Mouse (Mus musculus) granulocyte monocyte progenitor cell, adult 5-6 weeks (primary cell): ENCODE results near the gene Epb41l5. TPM values are rescaled to one million over a fixed set of nuclear protein-coding genes. Genes with fewer than 3 reads are reported as not detected.
A peak's percentile ranks its signal among the peaks of the same experiment; 100 is the strongest.

Experiments
- ATAC-seq: replicated peaks from 2 replicates; pipeline ENCODE4 v1.8.0; 2016; ENCODE audit warnings: mild to moderate bottlenecking, moderate TSS enrichment, inconsistent platforms; ENCODE audit not compliant: poor library complexity, severe bottlenecking
- total RNA-seq, 2 experiments: library from RNA; stranded (forward) in 1 of 2; stranded (reverse) in 1 of 2; fragments of 200-712, 200-1000 nt in 1 of 2; fragments of >200 nt in 1 of 2; fragmentation: Nextera tagmentation in 1 of 2; gene quantifications; 2 replicates each; pipeline ENCODE4 v1.2.3; 2014 to 2017

Epb41l5 gene
- total RNA-seq, 2 experiments from 2014 or later = not detected

DNA sequence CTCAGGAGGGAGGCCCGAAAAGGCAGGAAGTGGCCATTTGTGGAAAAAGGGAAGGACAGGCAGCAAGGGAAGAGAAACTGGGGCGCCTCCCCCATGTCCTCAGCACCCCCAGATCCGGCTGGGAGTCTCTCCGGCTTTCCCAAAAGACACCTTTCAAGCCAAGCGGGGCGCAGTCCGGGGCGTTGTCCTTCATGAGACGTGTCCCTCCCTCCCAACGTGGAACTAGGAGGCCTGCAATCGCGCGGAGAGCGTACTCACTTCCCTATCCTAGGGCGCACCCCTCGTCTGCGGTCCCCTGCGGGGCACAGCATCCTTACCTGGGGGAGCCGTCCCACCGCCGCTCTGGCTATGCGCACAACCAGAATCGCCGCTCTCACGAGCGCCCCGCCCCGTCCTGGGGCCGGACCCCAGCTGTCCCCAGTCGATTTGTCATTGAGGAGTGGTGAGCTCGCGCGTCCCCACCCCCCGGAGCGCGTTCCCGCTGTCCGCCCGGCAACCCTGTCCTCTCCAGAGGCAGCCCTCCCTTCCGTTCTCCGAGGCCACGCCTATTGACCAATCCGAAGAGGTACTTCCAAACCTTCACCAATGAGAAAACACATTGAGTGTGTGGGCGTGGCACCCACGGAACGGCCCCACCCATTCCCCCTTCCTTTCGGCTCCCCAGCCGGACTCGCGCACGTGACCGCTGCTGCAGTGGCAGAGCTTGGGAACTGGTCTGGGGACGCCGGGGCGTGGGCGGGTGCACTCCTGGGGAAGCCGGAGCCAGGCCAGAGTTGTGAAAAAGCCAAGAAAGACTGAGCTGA is 144.3 kb downstream of the Epb41l5 start, which contains the start of gene Ralb:
Gene Ralb (minus strand): TSS at position 535 of the 803 bp plus-strand sequence.
- ATAC-seq = peak; percentile 88

DNA sequence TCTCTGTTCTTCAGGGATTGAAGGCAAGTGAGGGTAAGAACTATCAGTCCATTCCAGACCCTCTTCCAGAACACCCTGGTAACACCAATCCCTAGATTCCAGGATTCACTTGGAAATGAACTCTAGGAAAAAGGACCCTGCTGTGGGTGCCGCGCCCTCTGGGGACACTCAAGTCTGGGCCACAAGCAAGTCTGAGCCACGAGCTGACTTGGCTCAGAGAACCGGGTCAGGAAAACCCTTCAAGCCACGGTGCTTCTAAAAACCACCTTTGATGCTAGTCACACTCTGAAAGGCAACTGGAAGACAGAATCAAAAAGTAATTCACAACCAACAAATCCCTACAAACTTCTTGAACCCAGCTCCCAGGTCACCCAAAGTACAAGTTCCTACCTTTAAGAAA is 145.0 kb downstream of the Epb41l5 start:
- ATAC-seq = no peak

GRCm38 (mm10) chr1:119503181-119503580 is 145.6 kb downstream of the Epb41l5 start:
- ATAC-seq = no peak

DNA sequence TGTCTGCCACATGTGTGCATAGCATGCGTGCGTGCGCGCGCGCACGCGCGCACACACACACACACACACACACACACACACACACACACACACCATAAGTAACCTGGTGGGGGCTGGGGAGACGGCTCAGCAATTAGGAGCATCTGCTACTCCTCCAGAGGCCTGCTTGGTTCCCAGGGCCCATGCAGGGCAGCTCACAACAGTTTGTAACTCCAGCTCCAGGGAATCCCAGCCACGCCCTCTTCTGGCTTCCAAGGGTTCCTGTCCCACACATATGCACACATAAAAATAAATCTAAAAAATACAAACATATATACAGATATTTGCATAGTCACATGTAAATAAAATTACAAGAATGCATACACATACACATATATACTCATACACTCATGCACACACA is 146.1 kb downstream of the Epb41l5 start:
- ATAC-seq = no peak

DNA sequence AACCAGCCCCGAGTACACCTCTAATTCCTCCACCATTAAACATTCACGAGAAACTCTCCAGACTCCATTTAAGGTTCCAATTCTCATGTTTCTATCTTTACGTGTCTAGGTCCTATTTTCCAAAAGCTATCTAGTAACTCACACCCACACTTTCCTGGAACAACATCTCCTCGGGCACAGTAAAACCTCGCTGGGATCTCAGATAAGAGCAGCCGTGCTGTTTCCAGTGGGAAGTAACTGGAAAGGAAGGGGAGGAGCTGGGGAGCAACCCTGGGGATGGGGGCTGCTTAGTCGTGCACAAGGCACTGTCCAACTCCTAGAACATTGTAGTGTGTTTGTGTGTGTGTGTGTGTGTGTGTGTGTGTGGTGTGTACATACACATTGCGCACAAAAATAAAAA is 146.9 kb downstream of the Epb41l5 start:
- ATAC-seq = no peak

DNA sequence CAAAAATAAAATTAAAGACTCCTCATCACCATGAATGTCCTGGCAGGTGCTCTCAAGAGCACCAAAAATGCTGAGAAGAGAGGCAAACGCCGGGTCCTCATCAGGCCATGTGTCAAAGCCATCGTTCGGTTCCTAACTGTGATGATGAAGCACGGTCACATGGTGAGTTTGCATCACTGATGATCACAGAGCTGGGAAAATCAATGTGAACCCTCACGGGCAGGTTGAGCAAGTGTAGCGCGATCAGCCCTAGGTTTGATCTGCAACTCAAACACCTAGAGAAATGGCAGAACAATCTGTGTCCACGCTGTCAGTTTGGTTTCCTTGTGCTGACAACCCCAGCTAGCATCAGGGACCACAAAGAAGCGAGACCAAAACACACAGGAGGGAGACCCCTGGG is 149.3 kb downstream of the Epb41l5 start:
- no peak for ATAC-seq

DNA sequence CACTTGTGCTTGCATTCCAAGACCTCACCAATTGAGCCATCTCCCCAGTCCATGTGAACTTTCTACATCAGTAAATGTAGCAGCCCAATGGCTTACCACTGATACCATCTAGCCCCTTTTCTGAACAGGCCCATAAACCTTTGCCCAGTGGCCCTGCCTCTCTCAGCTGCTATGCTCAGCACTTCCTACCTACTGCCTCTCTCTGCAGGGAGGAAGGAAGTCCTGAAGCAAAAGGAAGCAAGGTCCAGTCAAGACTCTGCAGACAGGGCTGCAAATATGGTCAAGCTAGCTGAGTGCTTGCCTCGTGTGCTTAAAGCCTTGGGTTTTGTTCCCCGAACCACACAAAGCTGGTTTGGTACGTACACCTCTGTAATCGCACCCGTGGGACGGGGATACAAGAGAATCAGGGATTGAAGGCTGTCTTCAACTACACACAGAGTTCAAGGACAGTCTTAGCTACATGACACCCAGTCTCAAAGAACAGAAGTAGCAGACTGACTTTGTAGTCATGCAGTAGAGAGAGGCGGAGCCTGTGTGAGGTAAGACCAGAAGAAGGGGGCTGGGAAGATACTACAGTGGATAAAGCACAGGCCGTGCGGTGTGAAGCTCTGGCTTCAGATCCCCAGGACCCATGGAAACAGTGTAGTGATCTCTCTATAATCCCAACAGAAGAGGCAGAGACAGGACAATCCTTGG is 150.1 kb downstream of the Epb41l5 start:
- peak; percentile 23; the same call in 1 of the 2 replicates for ATAC-seq

GRCm38 (mm10) chr1:119497346-119498004 is 151.3 kb downstream of the Epb41l5 start:
- no peak for ATAC-seq

- no peak for ATAC-seq
These were observed 153.4 kb downstream of the Epb41l5 start for GRCm38 (mm10) chr1:119495396-119495775.

Other genes with a start within 250 kb of the Epb41l5 start
- gene Inhbb, start 226.8 kb downstream of the Epb41l5 start, total RNA-seq (2014; fragmentation: Nextera tagmentation) = not detected in 2 replicates
- not detected in 2 replicates for gene Inhbb, start 226.8 kb downstream of the Epb41l5 start, total RNA-seq (2017)
- 24.0 and 26.9 TPM in 2 replicates for gene Ralb, start 144.2 kb downstream of the Epb41l5 start, total RNA-seq (2014; fragmentation: Nextera tagmentation)
- gene Ralb, start 144.2 kb downstream of the Epb41l5 start, total RNA-seq (2017) = 22.7 and 27.5 TPM in 2 replicates
- gene Tmem185b, start 122.8 kb downstream of the Epb41l5 start, total RNA-seq (2014; fragmentation: Nextera tagmentation) = 10.8 and 17.3 TPM in 2 replicates
- 12.6 and 13.0 TPM in 2 replicates for gene Tmem185b, start 122.8 kb downstream of the Epb41l5 start, total RNA-seq (2017)
- gene Ptpn4, start 188.6 kb upstream of the Epb41l5 start, total RNA-seq (2014; fragmentation: Nextera tagmentation) = 23.0 and 28.0 TPM in 2 replicates
- gene Ptpn4, start 188.6 kb upstream of the Epb41l5 start, total RNA-seq (2017) = 13.6 and 20.3 TPM in 2 replicates